31 mouse cellular contexts compared by ENCODE assay signal in genomic region chr9:65407861-65408260, GRCm38 (mm10). TPM values are rescaled to one million over a fixed set of nuclear protein-coding genes. Genes with fewer than 3 reads are reported as not detected.
DNase-seq lines count a peak whose midpoint lies in the region; ATAC-seq and TF ChIP-seq lines count a peak whose summit lies in the region.
"Had no signal": no experiment of that assay in that cellular context is flagged by ENCODE, and none has a peak within 500 bp of the region (broad histone marks: within the 10 kb centered on the region; RNA-seq: fewer than 3 reads in every experiment).

No protein-coding gene starts in this region.

- H3K4me2 ChIP-seq in kidney, embryonic 15.5 days = no peak overlapping the region
- no peak overlapping the region for H3K4me2 ChIP-seq in midbrain, embryonic 11.5 days
- H3K4me2 ChIP-seq: forebrain, embryonic 13.5 days; heart, embryonic 11.5 days; limb, embryonic 13.5 days; liver, embryonic 12.5 days had no signal

- no peaks in the 10 kb centered on the region for H3K4me1 ChIP-seq in kidney, embryonic 15.5 days
- H3K4me1 ChIP-seq in midbrain, embryonic 11.5 days (ENCODE audit: control insufficient read depth, insufficient read depth, low read length) = no peaks in the 10 kb centered on the region
- H3K4me1 ChIP-seq: limb, embryonic 13.5 days; liver, embryonic 12.5 days had no signal

- TF ChIP-seq CTCF in gastrocnemius, adult 2 months (IDR thresholded peaks at IDR 0.05) = no peak

- H3K27me3 ChIP-seq in kidney, embryonic 15.5 days = no peaks in the 10 kb centered on the region
- H3K27me3 ChIP-seq in midbrain, embryonic 11.5 days (ENCODE audit: control insufficient read depth, insufficient read depth, low read length) = no peaks in the 10 kb centered on the region
- H3K27me3 ChIP-seq: forebrain, embryonic 13.5 days; limb, embryonic 13.5 days; liver, embryonic 12.5 days had no signal

- H3K27ac ChIP-seq in gastrocnemius, adult 2 months = peak overlapping the region; percentile 28
- no peak overlapping the region for H3K27ac ChIP-seq in kidney, embryonic 15.5 days
- H3K27ac ChIP-seq in midbrain, embryonic 11.5 days (ENCODE audit: low read depth, low read length) = no peak overlapping the region
- H3K27ac ChIP-seq: forebrain, embryonic 13.5 days; hindbrain, postnatal 0 days; limb, embryonic 13.5 days; liver, embryonic 12.5 days had no signal

- no peak overlapping the region for H3K4me3 ChIP-seq in gastrocnemius, adult 2 months
- H3K4me3 ChIP-seq in kidney, embryonic 15.5 days (replicated peaks) = no peak overlapping the region
- no peak overlapping the region for H3K4me3 ChIP-seq in midbrain, embryonic 11.5 days (ENCODE audit: low read depth, low read length)
- H3K4me3 ChIP-seq: forebrain, embryonic 13.5 days; limb, embryonic 13.5 days; liver, embryonic 12.5 days had no signal

- no peak for DNase-seq in gastrocnemius, adult 2 months
- no peak for DNase-seq in gastrocnemius, postnatal 14 days
- DNase-seq in kidney, adult 9 months = peak; percentile 82
- DNase-seq in adrenal gland, postnatal 14 days = peak; percentile 55
- peak; percentile 56 for DNase-seq in kidney, postnatal 14 days
- DNase-seq in midbrain, embryonic 11.5 days (ENCODE audit: low spot score, missing footprints) = no peak
- DNase-seq in embryo, embryonic 10.5 days (ENCODE audit: low spot score) = no peak
- DNase-seq: cerebellum, adult 8-10 months; cerebellum, postnatal 36 days; lung, adult 18-20 months; midbrain, embryonic 14.5 days; right cerebral cortex, adult 18-20 months; right cerebral cortex, postnatal 4 days had no signal

- 71% methylated on average over 3 of the region's 3 CpGs for WGBS in kidney, embryonic 15.5 days
- 75% methylated on average over 3 of the region's 3 CpGs for WGBS in midbrain, embryonic 11.5 days

- ATAC-seq in kidney, embryonic 15.5 days (replicated peaks; ENCODE audit: low FRiP score) = no peak
- ATAC-seq in midbrain, embryonic 11.5 days (ENCODE audit: low FRiP score) = no peak
- ATAC-seq: forebrain, embryonic 13.5 days; hindbrain, postnatal 0 days; liver, embryonic 12.5 days had no signal

- no peaks in the 10 kb centered on the region for H3K9me3 ChIP-seq in kidney, embryonic 15.5 days (replicated peaks)
- no peaks in the 10 kb centered on the region for H3K9me3 ChIP-seq in midbrain, embryonic 11.5 days (ENCODE audit: control insufficient read depth, low read length)
- H3K9me3 ChIP-seq: forebrain, embryonic 13.5 days; limb, embryonic 13.5 days; liver, embryonic 12.5 days had no signal

- no peak overlapping the region for H3K9ac ChIP-seq in kidney, embryonic 15.5 days
- no peak overlapping the region for H3K9ac ChIP-seq in midbrain, embryonic 11.5 days (ENCODE audit: low read length)
- H3K9ac ChIP-seq: forebrain, embryonic 13.5 days; limb, embryonic 13.5 days; liver, embryonic 12.5 days had no signal

- H3K36me3 ChIP-seq in kidney, embryonic 15.5 days = 0 out of 2 replicates have a peak, but pooled peaks cover 8% of the 10 kb centered on the region
- H3K36me3 ChIP-seq in midbrain, embryonic 11.5 days (ENCODE audit: control insufficient read depth, insufficient read depth, low read length) = no peaks in the 10 kb centered on the region
- H3K36me3 ChIP-seq: liver, embryonic 12.5 days had no signal

- intact Hi-C loops in gastrocnemius, adult 2 months (cut with DNase I) = no loop called here
- intact Hi-C loops in gastrocnemius, postnatal 14 days (cut with DNase I; ENCODE audit: low total_unique reads) = no loop called here

RNA-seq across cellular contexts. Expression of gene Rasl12, which starts 9.6 kb away (rescaled TPM):
- total RNA-seq in gastrocnemius, adult 2 months (2021) = 1 to 10 TPM; 3.1 to 3.3 TPM
- 1 to 10 TPM; 6.7 to 7.7 TPM for total RNA-seq in gastrocnemius, postnatal 14 days (2021)
- 13.4 and 16.1 TPM in 2 replicates for polyA plus RNA-seq in kidney, embryonic 15.5 days (2015; fragmentation: Nextera tagmentation; extraction: Ambion mirVana)
- 31.5 and 37.3 TPM in 2 replicates for total RNA-seq in adrenal gland, postnatal 14 days (2021)
- 5.6 and 5.9 TPM in 2 replicates for polyA plus RNA-seq in midbrain, embryonic 11.5 days (2014; fragmentation: Nextera tagmentation; extraction: Ambion mirVana)
- total RNA-seq: granulocyte monocyte progenitor cell, adult 5-6 weeks had no signal

RNA-seq across cellular contexts. Expression of gene Slc51b, which starts 14.9 kb away (rescaled TPM):
- total RNA-seq in gastrocnemius, adult 2 months (2021) = not detected
- not detected for total RNA-seq in gastrocnemius, postnatal 14 days (2021)
- 3.1 and 4.3 TPM in 2 replicates for polyA plus RNA-seq in kidney, embryonic 15.5 days (2015; fragmentation: Nextera tagmentation; extraction: Ambion mirVana)
- not detected in 2 replicates for total RNA-seq in adrenal gland, postnatal 14 days (2021)
- not detected in 2 replicates for polyA plus RNA-seq in midbrain, embryonic 11.5 days (2014; fragmentation: Nextera tagmentation; extraction: Ambion mirVana)
- total RNA-seq: ES-E14; gastrocnemius, adult 8-10 months; granulocyte monocyte progenitor cell, adult 5-6 weeks; hindbrain, postnatal 0 days; layer of hippocampus, adult 8-10 months; left cerebral cortex, postnatal 25 days; megakaryocyte, adult 5-6 weeks had no signal
- polyA plus RNA-seq: embryonic facial prominence, embryonic 14.5 days; forebrain, embryonic 13.5 days; frontal cortex, adult 2 months; heart, embryonic 11.5 days; heart, postnatal 0 days; hindbrain, embryonic 11.5 days; hindbrain, postnatal 0 days; limb, embryonic 13.5 days; liver, embryonic 12.5 days; midbrain, embryonic 14.5 days; neural tube, embryonic 11.5 days; urinary bladder, adult 2 months had no signal

RNA-seq across cellular contexts. Expression of gene Kbtbd13, which starts 16.4 kb away (rescaled TPM):
- total RNA-seq in gastrocnemius, adult 2 months (2021) = 10 to 100 TPM in 1 of 2 experiments, 1 to 10 TPM in 1; 7.8 to 19.5 TPM
- 10 to 100 TPM in 1 of 2 experiments, 1 to 10 TPM in 1; 5.5 to 10.2 TPM for total RNA-seq in gastrocnemius, postnatal 14 days (2021)
- 2.2 TPM in 2 replicates for polyA plus RNA-seq in kidney, embryonic 15.5 days (2015; fragmentation: Nextera tagmentation; extraction: Ambion mirVana)
- 0.26 and 0.63 TPM in 2 replicates for total RNA-seq in adrenal gland, postnatal 14 days (2021)
- polyA plus RNA-seq in midbrain, embryonic 11.5 days (2014; fragmentation: Nextera tagmentation; extraction: Ambion mirVana) = 0.16 and 0.36 TPM in 2 replicates
- total RNA-seq: megakaryocyte, adult 5-6 weeks had no signal
- polyA plus RNA-seq: hindbrain, embryonic 11.5 days had no signal

RNA-seq across cellular contexts. Expression of gene Mtfmt, which starts 27.7 kb away (rescaled TPM):
- 1 to 10 TPM; 4.3 to 5.7 TPM for total RNA-seq in gastrocnemius, adult 2 months (2021)
- 1 to 10 TPM; 4.7 to 5.9 TPM for total RNA-seq in gastrocnemius, postnatal 14 days (2021)
- polyA plus RNA-seq in kidney, embryonic 15.5 days (2015; fragmentation: Nextera tagmentation; extraction: Ambion mirVana) = 21.1 and 25.3 TPM in 2 replicates
- total RNA-seq in adrenal gland, postnatal 14 days (2021) = 12.3 and 14.7 TPM in 2 replicates
- polyA plus RNA-seq in midbrain, embryonic 11.5 days (2014; fragmentation: Nextera tagmentation; extraction: Ambion mirVana) = 18.3 and 18.7 TPM in 2 replicates

RNA-seq across cellular contexts. Expression of gene Ubap1l, which starts 47.0 kb away (rescaled TPM):
- total RNA-seq in gastrocnemius, adult 2 months (2021) = 1 to 10 TPM in 1 of 2 experiments, under 1 TPM in 1; 0.43 to 1.1 TPM
- total RNA-seq in gastrocnemius, postnatal 14 days (2021) = under 1 TPM; 0.14 to 0.38 TPM
- 0.14 and 0.31 TPM in 2 replicates for polyA plus RNA-seq in kidney, embryonic 15.5 days (2015; fragmentation: Nextera tagmentation; extraction: Ambion mirVana)
- 0.52 and 0.53 TPM in 2 replicates for total RNA-seq in adrenal gland, postnatal 14 days (2021)
- polyA plus RNA-seq in midbrain, embryonic 11.5 days (2014; fragmentation: Nextera tagmentation; extraction: Ambion mirVana) = 0.27 and 0.37 TPM in 2 replicates
- total RNA-seq: granulocyte monocyte progenitor cell, adult 5-6 weeks had no signal
- polyA plus RNA-seq: liver, embryonic 12.5 days had no signal

Comparison
In these comparisons a context has a peak if more than half of its experiments do, and no peak if none do; other contexts are left out.
1. DNase-seq: peak in kidney, adult 9 months (single experiment), adrenal gland, postnatal 14 days (single experiment) and kidney, postnatal 14 days (single experiment); none in gastrocnemius, adult 2 months (single experiment), gastrocnemius, postnatal 14 days (single experiment), midbrain, embryonic 11.5 days (single experiment) and embryo, embryonic 10.5 days (single experiment).